Mouse (Mus musculus) cerebral cortex, adult 2 months (tissue): ENCODE data around the gene Btbd35f7.

ENCODE experiments used
- WGBS: fragments of 180-500 bp; shearing (Covaris S2); methylation state at CpG from one replicate; pipeline ENCODE4 v1.1.7; 2018; 5-methylcytosine and 5-hydroxymethylcytosine counted together

Gene Btbd35f7

DNA sequence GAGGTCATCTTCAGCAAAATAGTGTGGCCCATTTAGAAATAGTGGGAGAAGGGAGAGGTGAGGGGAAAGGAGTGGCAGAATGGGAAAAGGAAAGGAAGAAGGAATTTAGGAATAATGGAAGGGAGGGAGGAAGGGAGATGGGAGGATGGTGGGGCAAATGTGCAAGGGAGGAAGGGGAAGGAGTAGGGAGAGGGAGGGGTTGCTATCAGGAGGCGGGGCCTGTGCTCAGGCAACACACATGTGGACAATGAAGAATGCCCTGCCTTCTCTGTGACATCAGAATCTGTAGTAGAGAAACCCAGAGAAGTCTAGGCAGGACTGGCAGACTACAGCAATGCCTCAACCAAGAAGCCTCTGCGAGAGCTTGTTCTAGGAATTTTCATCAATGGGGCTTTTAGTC lies at the start of gene Btbd35f7:
Gene Btbd35f7 (plus strand): TSS at position 301 of the 400 bp plus-strand sequence.
- no CpG with 5 or more reads among the region's 2 CpGs for WGBS
